Mouse (Mus musculus) limb, embryonic 14.5 days (tissue): ENCODE measurements around the gene Olfr1395. TPM values are rescaled to one million over a fixed set of nuclear protein-coding genes. Genes with fewer than 3 reads are reported as not detected.

Experiments
- ATAC-seq: fragments of 200-750 bp; cut with Nextera tagmentation; 2 replicates; pipeline ENCODE4 v1.8.0; 2017; ENCODE audit warnings: low read depth, moderate number of reproducible peaks, moderate TSS enrichment; ENCODE audit not compliant: low FRiP score
- DNase-seq: peaks from one replicate; pipeline ENCODE4 v3.0.0-alpha.2; 2015; ENCODE audit warnings: low spot score
- H3K27ac ChIP-seq: fragments of 300-500 bp; sonication (generic); replicated peaks from 2 replicates; pipeline ENCODE4 v1.5.1; 2014; ENCODE audit warnings: low read depth, mild to moderate bottlenecking, low read length, moderate library complexity, mixed read lengths
- H3K27me3 ChIP-seq: fragments of 300-500 bp; sonication (generic); 2 replicates; pipeline ENCODE4 v1.6.1; 2014; ENCODE audit warnings: low read length, mixed read lengths; ENCODE audit not compliant: control insufficient read depth, insufficient read depth
- H3K36me3 ChIP-seq: fragments of 300-500 bp; sonication (generic); 2 replicates; pipeline ENCODE4 v1.6.1; 2014; ENCODE audit warnings: mild to moderate bottlenecking, low read length, moderate library complexity, mixed read lengths; ENCODE audit not compliant: control insufficient read depth, insufficient read depth
- H3K4me1 ChIP-seq: fragments of 300-500 bp; sonication (generic); 2 replicates; pipeline ENCODE4 v1.6.1; 2014; ENCODE audit warnings: antibody characterized with exemption, low read length, mixed read lengths; ENCODE audit not compliant: control insufficient read depth, insufficient read depth
- H3K4me2 ChIP-seq: fragments of 300-500 bp; sonication (generic); replicated peaks from 2 replicates; pipeline ENCODE4 v1.6.1; 2014; ENCODE audit warnings: low read depth, mild to moderate bottlenecking, low read length, moderate library complexity; ENCODE audit not compliant: severe bottlenecking
- H3K4me3 ChIP-seq: fragments of 300-500 bp; sonication (generic); replicated peaks from 2 replicates; pipeline ENCODE4 v1.5.1; 2014; ENCODE audit warnings: low read length
- H3K9ac ChIP-seq: fragments of 300-500 bp; sonication (generic); 2 replicates; pipeline ENCODE4 v1.6.1; 2014; ENCODE audit warnings: mild to moderate bottlenecking, low read depth, low read length, moderate library complexity; ENCODE audit not compliant: severe bottlenecking
- H3K9me3 ChIP-seq: fragments of 300-500 bp; sonication (generic); 2 replicates; pipeline ENCODE4 v1.6.1; 2016; ENCODE audit warnings: low read length; ENCODE audit not compliant: control insufficient read depth
- POLR2A ChIP-seq: fragments of 200-500 bp; IDR thresholded peaks from 2 replicates; pipeline ENCODE4 v1.8.0; 2012; ENCODE audit warnings: inconsistent platforms, mild to moderate bottlenecking, moderate library complexity, borderline replicate concordance; ENCODE audit not compliant: insufficient read depth, insufficient read length; ENCODE audit errors: extremely low read depth
- WGBS: fragments of 180-500 bp; shearing (Covaris S2); extraction: QIAGEN DNeasy Blood & Tissue Kit; methylation state at CpG from one replicate; pipeline ENCODE4 v1.1.7; 2014; 5-methylcytosine and 5-hydroxymethylcytosine counted together
- polyA plus RNA-seq, 2 experiments: library from polyadenylated mRNA; depleted of rRNA in 1 of 2; stranded (reverse) in 1 of 2; unstranded in 1 of 2; fragments of >200 nt; fragmentation: Nextera tagmentation in 1 of 2; extraction: Ambion mirVana in 1 of 2; gene quantifications; 2 replicates each; pipeline versions ENCODE4 v1.2.1 to v1.2.3; 2012 to 2014

Gene Olfr1395
- polyA plus RNA-seq, 2 experiments, result not detected

GRCm38 (mm10) chr11:49111000-49111399, 31.1 kb upstream of the Olfr1395 start:
- ATAC-seq (no peak), DNase-seq (no peak)
- Histone ChIP-seq H3K27ac (no peak overlapping the region), H3K9ac (no peak overlapping the region), H3K36me3 (no peaks in the 10 kb centered on the region), H3K4me3 (no peak overlapping the region), H3K4me1 (no peaks in the 10 kb centered on the region), H3K4me2 (no peak overlapping the region), H3K27me3 (no peaks in the 10 kb centered on the region), H3K9me3 (no peaks in the 10 kb centered on the region)
- TF ChIP-seq POLR2A, result no peak
- WGBS, result 61% methylated on average over 1 of the region's 1 CpGs

DNA sequence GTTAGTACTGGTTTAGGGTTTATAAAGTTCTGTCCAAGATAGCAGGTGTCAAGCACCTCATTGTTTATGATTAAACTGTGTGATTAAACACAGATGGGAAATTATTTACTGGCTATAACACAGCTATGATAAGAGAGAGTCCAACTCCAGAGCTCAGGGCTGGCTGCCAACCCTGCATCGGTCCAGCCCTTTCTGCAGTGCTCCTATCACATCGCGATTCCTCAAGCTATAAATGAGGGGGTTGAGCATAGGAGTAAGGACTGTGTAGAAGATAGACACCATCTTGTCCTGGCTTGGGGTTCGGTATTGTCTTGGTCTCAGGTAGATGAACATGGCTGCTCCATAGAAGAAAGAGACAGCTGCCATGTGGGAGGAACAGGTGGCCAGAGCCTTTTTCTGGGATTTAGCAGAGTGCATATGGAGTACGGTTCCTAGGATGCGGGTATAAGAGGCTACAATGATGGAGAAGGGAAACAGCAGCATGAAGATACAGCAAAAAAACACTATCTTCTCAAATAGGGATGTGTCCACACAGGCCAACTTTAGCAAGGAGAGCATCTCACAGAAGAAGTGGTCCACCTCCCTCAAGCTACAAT, 29.4 kb upstream of the Olfr1395 start:
- TF ChIP-seq POLR2A, result no peak
- WGBS, result 83% methylated on average over 6 of the region's 6 CpGs

GRCm38 (mm10) chr11:49114158-49114557, 27.9 kb upstream of the Olfr1395 start:
- H3K4me3 ChIP-seq, result no peak overlapping the region
- no peaks in the 10 kb centered on the region for H3K27me3 ChIP-seq
- ATAC-seq (no peak), DNase-seq (no peak)
- H3K27ac ChIP-seq, result no peak overlapping the region
- TF ChIP-seq POLR2A, result no peak
- no peaks in the 10 kb centered on the region for H3K4me1 ChIP-seq
- H3K9ac ChIP-seq, result no peak overlapping the region
- no peaks in the 10 kb centered on the region for H3K9me3 ChIP-seq
- WGBS, result 82% methylated on average over 2 of the region's 2 CpGs
- H3K36me3 ChIP-seq, result no peaks in the 10 kb centered on the region
- no peak overlapping the region for H3K4me2 ChIP-seq

More for the DNA sequence above, 29.4 kb upstream of the Olfr1395 start:
- Histone ChIP-seq H3K27me3 (no peaks in the 10 kb centered on the region), H3K4me3 (no peak overlapping the region), H3K36me3 (no peaks in the 10 kb centered on the region), H3K27ac (no peak overlapping the region), H3K9me3 (no peaks in the 10 kb centered on the region), H3K4me1 (no peaks in the 10 kb centered on the region), H3K4me2 (no peak overlapping the region), H3K9ac (no peak overlapping the region)
- DNase-seq (no peak), ATAC-seq (no peak)

- H3K4me3 ChIP-seq, result no peak within 1 kb of the TSS
Observed at GRCm38 (mm10) chr11:49114774-49115173, 27.3 kb upstream of the Olfr1395 start, which contains the start of gene Olfr1396. TSS of gene Olfr1396 (minus strand) at chr11:49114874.

DNA sequence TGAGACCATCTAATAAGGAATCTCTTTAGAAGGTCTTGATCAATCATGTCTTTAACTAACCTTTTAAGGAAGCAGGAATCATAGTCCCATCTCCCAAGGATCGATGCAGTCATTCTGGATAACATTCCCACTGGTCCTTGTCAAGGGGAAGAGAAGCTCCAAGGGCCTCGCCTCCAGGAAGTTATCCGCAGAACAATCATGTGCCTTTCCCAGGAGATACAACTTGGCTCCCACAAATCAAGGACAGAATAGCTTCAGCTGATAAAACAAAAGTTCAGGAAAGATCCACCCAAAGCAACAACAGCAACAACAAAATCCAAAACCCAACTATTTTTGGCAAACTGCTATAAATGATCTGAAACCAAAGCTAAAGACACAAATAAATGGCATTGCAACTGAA, 22.4 kb upstream of the Olfr1395 start:
- Histone ChIP-seq H3K27ac (no peak overlapping the region), H3K9me3 (no peaks in the 10 kb centered on the region), H3K9ac (no peak overlapping the region), H3K36me3 (no peaks in the 10 kb centered on the region), H3K4me2 (no peak overlapping the region), H3K4me3 (no peak overlapping the region), H3K4me1 (no peaks in the 10 kb centered on the region), H3K27me3 (no peaks in the 10 kb centered on the region)
- no peak for ATAC-seq
- WGBS, result 86% methylated on average over 3 of the region's 3 CpGs
- no peak for DNase-seq
- no peak for TF ChIP-seq POLR2A

More at GRCm38 (mm10) chr11:49114774-49115173, 27.3 kb upstream of the Olfr1395 start, which contains the start of gene Olfr1396:
- no peak for ATAC-seq
- H3K4me2 ChIP-seq, result no peak within 1 kb of the TSS
- H3K27me3 ChIP-seq, result no peaks in the 10 kb centered on the region
- no peak within 1 kb of the TSS for H3K27ac ChIP-seq
- no peak for TF ChIP-seq POLR2A
- no peaks in the 10 kb centered on the region for H3K4me1 ChIP-seq
- no peaks in the 10 kb centered on the region for H3K36me3 ChIP-seq
- DNase-seq, result no peak
- H3K9ac ChIP-seq, result no peak within 1 kb of the TSS
- no peaks in the 10 kb centered on the region for H3K9me3 ChIP-seq

DNA sequence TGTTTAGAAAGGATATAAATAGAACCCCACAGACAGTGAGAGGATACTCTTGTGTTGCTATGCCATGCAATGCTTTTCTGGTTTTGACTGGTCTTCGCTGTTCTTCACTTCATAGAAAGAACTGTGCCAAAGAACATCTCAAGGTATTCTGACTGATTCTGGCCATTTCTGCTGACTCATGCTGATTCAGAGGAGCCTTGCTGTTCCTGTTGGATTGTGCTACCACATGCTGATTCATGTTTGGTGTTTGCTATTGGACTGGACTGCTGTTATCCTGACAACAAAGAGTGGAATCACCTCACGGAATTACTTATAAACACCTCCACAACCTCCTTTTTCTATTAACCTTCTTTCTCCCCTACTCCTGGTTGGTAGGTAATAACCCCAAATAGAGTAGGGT, 17.9 kb upstream of the Olfr1395 start:
- Histone ChIP-seq H3K27ac (no peak overlapping the region), H3K27me3 (no peaks in the 10 kb centered on the region), H3K4me3 (no peak overlapping the region), H3K36me3 (no peaks in the 10 kb centered on the region), H3K9ac (no peak overlapping the region), H3K4me2 (no peak overlapping the region), H3K4me1 (no peaks in the 10 kb centered on the region), H3K9me3 (no peaks in the 10 kb centered on the region)
- ATAC-seq (no peak), DNase-seq (no peak)
- TF ChIP-seq POLR2A, result no peak
- 84% methylated on average over 2 of the region's 2 CpGs for WGBS
